Mouse (Mus musculus) left cerebral cortex, adult 18-20 months (tissue): ENCODE measurements around the gene Dlx3. TPM values are rescaled to one million over a fixed set of nuclear protein-coding genes. Genes with fewer than 3 reads are reported as not detected.

Source experiments
- DNase-seq, 2 experiments: peaks; one replicate each; pipeline ENCODE4 v3.0.0; 2021 to 2022; ENCODE audit warnings: low spot score in 2 of 2, mixed read lengths in 1 of 2
- total RNA-seq, 2 experiments: library from RNA; stranded (reverse); gene quantifications; 2 replicates each; pipeline ENCODE4 v1.2.3; 2021

Gene Dlx3
- total RNA-seq, 2 experiments from 2014 or later: not detected

GRCm38 (mm10) chr11:95088286-95088685 is 31.6 kb upstream of the Dlx3 start:
- DNase-seq: no peak

- no peak for DNase-seq
Measured at GRCm38 (mm10) chr11:95088857-95089779, 30.8 kb upstream of the Dlx3 start.

GRCm38 (mm10) chr11:95093077-95093476 is 26.8 kb upstream of the Dlx3 start:
- no peak for DNase-seq

- no peak for DNase-seq
Measured at GRCm38 (mm10) chr11:95095596-95095995, 24.3 kb upstream of the Dlx3 start.

- no peak for DNase-seq
Measured at GRCm38 (mm10) chr11:95096608-95097373, 23.1 kb upstream of the Dlx3 start.

- DNase-seq: no peak
Measured at GRCm38 (mm10) chr11:95097889-95098288, 22.0 kb upstream of the Dlx3 start.

GRCm38 (mm10) chr11:95098346-95099095 is 21.4 kb upstream of the Dlx3 start:
- DNase-seq: no peak

- no peak for DNase-seq
Measured at GRCm38 (mm10) chr11:95100393-95100792, 19.5 kb upstream of the Dlx3 start.

- DNase-seq: no peak
Measured at GRCm38 (mm10) chr11:95101071-95101788, 18.7 kb upstream of the Dlx3 start.

- DNase-seq: no peak
Measured at GRCm38 (mm10) chr11:95102161-95102904, 17.6 kb upstream of the Dlx3 start.

- no peak for DNase-seq
Measured at GRCm38 (mm10) chr11:95104266-95104665, 15.7 kb upstream of the Dlx3 start.

GRCm38 (mm10) chr11:95105274-95105874 is 14.5 kb upstream of the Dlx3 start:
- no peak for DNase-seq

- peak; percentile 70 to 78 for DNase-seq
Measured at GRCm38 (mm10) chr11:95106440-95107236, 13.3 kb upstream of the Dlx3 start.

- DNase-seq: no peak
Measured at GRCm38 (mm10) chr11:95109000-95109399, 10.9 kb upstream of the Dlx3 start.

GRCm38 (mm10) chr11:95110081-95110480 is 9.8 kb upstream of the Dlx3 start:
- DNase-seq: no peak

GRCm38 (mm10) chr11:95117030-95117429 is 2.9 kb upstream of the Dlx3 start:
- peak; percentile 65 to 70 for DNase-seq

GRCm38 (mm10) chr11:95118505-95118904 is 1.4 kb upstream of the Dlx3 start:
- DNase-seq: peak; percentile 69 to 80

- no peak for DNase-seq
Measured at GRCm38 (mm10) chr11:95120633-95121020, 708 bp downstream of the Dlx3 start.
